Mouse (Mus musculus) liver, embryonic 14.5 days (tissue): Measurements from ENCODE around the gene Jsrp1.

Experiments used
- CTCF ChIP-seq: IDR thresholded peaks from 2 replicates; pipeline ENCODE4 v1.5.1; 2016; ENCODE audit warnings: antibody characterized with exemption, low read depth, control low read depth
- EP300 ChIP-seq: IDR thresholded peaks from 2 replicates; pipeline ENCODE4 v1.6.1; 2016; ENCODE audit warnings: antibody characterized with exemption, low read depth

DNA sequence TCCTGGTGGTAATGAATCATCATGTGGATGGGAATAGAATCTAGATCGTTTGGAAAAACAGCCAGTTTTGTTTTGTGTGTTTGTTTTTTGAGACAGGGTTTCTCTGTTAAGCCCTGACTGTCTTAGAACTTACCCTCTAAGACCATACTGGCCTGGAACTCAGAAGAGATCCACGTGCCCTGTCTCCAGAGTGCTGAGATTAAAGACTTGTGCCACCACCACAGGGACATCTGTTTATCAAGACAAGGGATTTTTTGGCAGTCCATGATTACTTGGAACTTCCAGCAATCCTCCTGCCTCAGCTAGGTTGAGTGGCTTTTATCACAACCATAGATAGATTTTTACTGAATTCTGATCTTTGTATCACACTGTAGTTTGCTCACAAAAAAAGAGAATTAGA lies 11.5 kb upstream of the Jsrp1 start:
- TF ChIP-seq CTCF (no peak), EP300 (no peak)
